Mouse (Mus musculus): ENCODE data around the gene Hps6. TPM values are rescaled to one million over a fixed set of nuclear protein-coding genes. Genes with fewer than 3 reads are reported as not detected.

The Hps6 gene
- polyA plus RNA-seq, 1 experiment from 2014 or later: 5.1 TPM

- WGBS (ENCODE audit: missing documents): 96% methylated on average over 17 of the region's 17 CpGs
- no peak overlapping the region for H3K27ac ChIP-seq
- no peaks in the 10 kb centered on the region for H3K36me3 ChIP-seq (ENCODE audit: inconsistent target)
- peaks cover 34% of the 10 kb centered on the region for H3K79me2 ChIP-seq (ENCODE audit: inconsistent target)
- no peak overlapping the region for H3K4me3 ChIP-seq (ENCODE audit: inconsistent target)
Measured at GRCm38 (mm10) chr19:46004814-46005466, 1.6 kb downstream of the Hps6 start.

GRCm38 (mm10) chr19:46005680-46006079, 2.4 kb downstream of the Hps6 start:
- H3K36me3 ChIP-seq (ENCODE audit: inconsistent target): no peaks in the 10 kb centered on the region
- WGBS (ENCODE audit: missing documents): 89% methylated on average over 7 of the region's 7 CpGs
- no peak overlapping the region for H3K27ac ChIP-seq
- no peak overlapping the region for H3K4me3 ChIP-seq (ENCODE audit: inconsistent target)
- peaks cover 34% of the 10 kb centered on the region for H3K79me2 ChIP-seq (ENCODE audit: inconsistent target)

- Histone ChIP-seq H3K4me3 (ENCODE audit: inconsistent target) (no peak overlapping the region), H3K27ac (no peak overlapping the region), H3K36me3 (ENCODE audit: inconsistent target) (no peaks in the 10 kb centered on the region), H3K79me2 (ENCODE audit: inconsistent target) (no peaks in the 10 kb centered on the region)
- WGBS (ENCODE audit: missing documents): 3% methylated on average over 12 of the region's 12 CpGs
Measured at GRCm38 (mm10) chr19:46014572-46015178, 11.4 kb downstream of the Hps6 start.

- Histone ChIP-seq H3K27ac (no peak overlapping the region), H3K79me2 (ENCODE audit: inconsistent target) (no peaks in the 10 kb centered on the region), H3K36me3 (ENCODE audit: inconsistent target) (no peaks in the 10 kb centered on the region), H3K4me3 (ENCODE audit: inconsistent target) (no peak overlapping the region)
- 93% methylated on average over 2 of the region's 2 CpGs for WGBS (ENCODE audit: missing documents)
Measured at GRCm38 (mm10) chr19:46016023-46016422, 12.7 kb downstream of the Hps6 start.

GRCm38 (mm10) chr19:46024959-46025358, 21.7 kb downstream of the Hps6 start:
- Histone ChIP-seq H3K4me3 (ENCODE audit: inconsistent target) (no peak overlapping the region), H3K79me2 (ENCODE audit: inconsistent target) (no peaks in the 10 kb centered on the region), H3K36me3 (ENCODE audit: inconsistent target) (no peaks in the 10 kb centered on the region), H3K27ac (no peak overlapping the region)
- WGBS (ENCODE audit: missing documents): 94% methylated on average over 6 of the region's 6 CpGs

GRCm38 (mm10) chr19:46026567-46026966, 23.3 kb downstream of the Hps6 start:
- peaks cover under 1% of the 10 kb centered on the region; the same call in 1 of the 2 replicates for H3K36me3 ChIP-seq (ENCODE audit: inconsistent target)
- no peaks in the 10 kb centered on the region for H3K79me2 ChIP-seq (ENCODE audit: inconsistent target)
- no peak overlapping the region for H3K27ac ChIP-seq
- no peak overlapping the region for H3K4me3 ChIP-seq (ENCODE audit: inconsistent target)
- 38% methylated on average over 8 of the region's 8 CpGs for WGBS (ENCODE audit: missing documents)

GRCm38 (mm10) chr19:46028747-46029320, 25.5 kb downstream of the Hps6 start:
- 67% methylated on average over 10 of the region's 11 CpGs for WGBS (ENCODE audit: missing documents)
- Histone ChIP-seq H3K4me3 (ENCODE audit: inconsistent target) (no peak overlapping the region), H3K36me3 (ENCODE audit: inconsistent target) (peaks cover 23% of the 10 kb centered on the region), H3K27ac (no peak overlapping the region), H3K79me2 (ENCODE audit: inconsistent target) (no peaks in the 10 kb centered on the region)

- H3K79me2 ChIP-seq (ENCODE audit: inconsistent target): no peaks in the 10 kb centered on the region
- H3K36me3 ChIP-seq (ENCODE audit: inconsistent target): peaks cover 31% of the 10 kb centered on the region
- H3K4me3 ChIP-seq (ENCODE audit: inconsistent target): no peak overlapping the region
- 100% methylated on average over 1 of the region's 1 CpGs for WGBS (ENCODE audit: missing documents)
- no peak overlapping the region for H3K27ac ChIP-seq
Measured at GRCm38 (mm10) chr19:46029652-46030051, 26.3 kb downstream of the Hps6 start.

GRCm38 (mm10) chr19:46030196-46030983, 27.1 kb downstream of the Hps6 start:
- no peak overlapping the region for H3K27ac ChIP-seq
- H3K36me3 ChIP-seq (ENCODE audit: inconsistent target): peaks cover 38% of the 10 kb centered on the region
- WGBS (ENCODE audit: missing documents): 96% methylated on average over 8 of the region's 10 CpGs
- H3K4me3 ChIP-seq (ENCODE audit: inconsistent target): no peak overlapping the region
- no peaks in the 10 kb centered on the region; the same call in 1 of the 2 replicates for H3K79me2 ChIP-seq (ENCODE audit: inconsistent target)

GRCm38 (mm10) chr19:46031689-46032432, 28.6 kb downstream of the Hps6 start:
- H3K4me3 ChIP-seq (ENCODE audit: inconsistent target): no peak overlapping the region
- H3K79me2 ChIP-seq (ENCODE audit: inconsistent target): peaks cover 13% of the 10 kb centered on the region
- peaks cover 45% of the 10 kb centered on the region for H3K36me3 ChIP-seq (ENCODE audit: inconsistent target)
- 84% methylated on average over 9 of the region's 9 CpGs for WGBS (ENCODE audit: missing documents)
- no peak overlapping the region for H3K27ac ChIP-seq

GRCm38 (mm10) chr19:46032731-46033510, 29.6 kb downstream of the Hps6 start:
- WGBS (ENCODE audit: missing documents): 91% methylated on average over 24 of the region's 26 CpGs
- Histone ChIP-seq H3K27ac (no peak overlapping the region), H3K79me2 (ENCODE audit: inconsistent target) (peaks cover 24% of the 10 kb centered on the region), H3K36me3 (ENCODE audit: inconsistent target) (peaks cover 45% of the 10 kb centered on the region), H3K4me3 (ENCODE audit: inconsistent target) (no peak overlapping the region)

- no peak overlapping the region for H3K27ac ChIP-seq
- peaks cover 34% of the 10 kb centered on the region for H3K79me2 ChIP-seq (ENCODE audit: inconsistent target)
- WGBS (ENCODE audit: missing documents): 97% methylated on average over 11 of the region's 11 CpGs
- peaks cover 45% of the 10 kb centered on the region for H3K36me3 ChIP-seq (ENCODE audit: inconsistent target)
- no peak overlapping the region for H3K4me3 ChIP-seq (ENCODE audit: inconsistent target)
Measured at GRCm38 (mm10) chr19:46033911-46034310, 30.6 kb downstream of the Hps6 start.

- H3K79me2 ChIP-seq (ENCODE audit: inconsistent target): peaks cover 49% of the 10 kb centered on the region
- WGBS (ENCODE audit: missing documents): 95% methylated on average over 13 of the region's 13 CpGs
- no peak overlapping the region for H3K27ac ChIP-seq
- H3K36me3 ChIP-seq (ENCODE audit: inconsistent target): peaks cover 45% of the 10 kb centered on the region
- no peak overlapping the region for H3K4me3 ChIP-seq (ENCODE audit: inconsistent target)
Measured at GRCm38 (mm10) chr19:46035971-46036370, 32.7 kb downstream of the Hps6 start.
